Mouse (Mus musculus): ENCODE data around the gene Tnfsf12. TPM values are rescaled to one million over a fixed set of nuclear protein-coding genes. Genes with fewer than 3 reads are reported as not detected.
"Not testable (repeated sequence)": the region's sequence is repeated elsewhere in the genome, so short reads cannot be mapped to it uniquely, and the experiment has no call there.

The Tnfsf12 gene
- polyA plus RNA-seq, 1 experiment from 2014 or later: 8.0 TPM

DNA sequence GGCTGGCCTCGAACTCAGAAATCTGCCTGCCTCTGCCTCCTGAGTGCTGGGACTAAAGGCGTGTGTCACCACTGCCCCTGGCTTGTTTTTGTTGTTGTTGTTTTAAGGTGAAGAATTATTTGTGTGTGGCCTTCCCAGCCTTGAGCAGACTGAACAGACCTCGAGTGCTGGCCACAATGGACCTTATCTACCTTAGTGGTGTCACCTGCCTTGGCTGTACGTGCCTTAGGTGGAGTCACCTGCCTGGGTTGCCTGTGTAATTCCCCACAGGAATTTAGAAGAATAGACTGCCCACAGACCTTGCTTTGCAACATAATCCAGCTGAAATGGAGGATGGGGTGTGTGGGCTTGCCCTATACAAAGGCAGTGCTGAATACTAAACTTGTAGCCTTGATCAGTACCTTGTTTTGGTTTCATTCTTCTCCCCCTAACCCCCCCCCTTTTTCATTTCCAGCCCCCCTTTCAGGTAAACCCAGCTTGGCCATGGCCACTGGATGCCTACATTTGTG, 12.3 kb upstream of the Tnfsf12 start:
- H3K9ac ChIP-seq (ENCODE audit: low read length): no peak overlapping the region
- WGBS: 81% methylated on average over 4 of the region's 4 CpGs

DNA sequence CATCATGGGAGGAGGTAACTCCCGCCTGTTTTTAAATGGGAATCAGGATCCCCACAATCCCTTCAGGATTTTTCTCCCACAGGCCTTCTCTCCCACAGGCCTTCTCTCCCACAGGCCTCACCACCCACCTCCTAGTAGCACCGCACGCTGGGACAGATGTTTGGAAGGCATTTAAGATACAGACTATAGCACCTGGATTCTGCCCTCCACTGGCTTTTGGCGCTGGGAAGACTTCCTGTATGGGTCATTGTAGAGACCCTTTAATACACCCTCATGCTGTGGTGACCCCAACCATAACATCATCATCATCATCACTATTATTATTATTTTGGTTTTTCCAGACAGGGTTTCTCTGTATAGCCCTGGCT, 11.8 kb upstream of the Tnfsf12 start:
- no peak overlapping the region for H3K4me3 ChIP-seq (ENCODE audit: low read depth, low read length)

More for the DNA sequence above, 12.3 kb upstream of the Tnfsf12 start:
- Histone ChIP-seq H3K36me3 (ENCODE audit: control insufficient read depth, insufficient read depth, low read length) (no peaks in the 10 kb centered on the region), H3K4me1 (replicated peaks; ENCODE audit: control insufficient read depth, insufficient read depth, low read length) (no peaks in the 10 kb centered on the region), H3K9me3 (ENCODE audit: control insufficient read depth, low read length) (no peaks in the 10 kb centered on the region), H3K27me3 (replicated peaks; ENCODE audit: control insufficient read depth, insufficient read depth, low read length) (no peaks in the 10 kb centered on the region), H3K4me3 (ENCODE audit: low read depth, low read length) (no peak overlapping the region), H3K4me2 (ENCODE audit: low read length) (no peak overlapping the region), H3K27ac (ENCODE audit: low read depth) (no peak overlapping the region)
- DNase-seq (ENCODE audit: low spot score) (no peak), ATAC-seq (replicated peaks; ENCODE audit: low FRiP score, low TSS enrichment, low read depth) (no peak)

DNA sequence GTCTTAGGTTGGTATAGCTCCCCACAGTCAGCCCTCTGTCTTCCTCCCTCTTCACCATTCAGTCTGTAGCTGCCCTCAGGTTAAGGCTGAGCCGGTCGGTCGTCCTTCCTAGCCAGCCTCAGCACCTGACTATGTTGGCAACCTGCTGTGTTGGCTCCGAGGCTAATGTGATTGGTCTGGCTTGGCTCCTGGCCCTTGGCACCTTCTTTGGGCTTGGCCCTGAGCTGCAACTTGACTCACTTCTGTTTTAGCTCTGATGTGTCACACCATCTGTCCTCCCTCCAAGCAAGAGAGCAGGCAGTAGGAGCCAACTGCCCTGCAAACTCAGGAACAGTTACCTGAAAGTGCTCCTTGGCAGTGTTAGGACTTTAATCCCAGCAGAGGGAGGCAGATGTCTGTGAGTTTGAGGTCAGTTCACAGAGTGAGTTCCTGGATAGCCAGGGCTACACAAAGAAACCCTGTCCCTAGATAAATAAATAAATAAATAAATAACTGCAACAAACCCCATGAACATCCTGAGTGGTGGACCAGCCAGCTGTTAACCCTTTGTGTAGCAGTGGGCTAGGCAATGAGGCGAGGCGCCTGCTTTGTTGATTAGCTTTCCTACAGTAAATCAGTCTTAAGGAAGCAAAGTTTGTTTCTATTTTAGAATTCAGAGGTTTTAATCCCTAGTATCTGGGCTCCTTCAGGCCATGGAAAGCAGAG, 11.3 kb upstream of the Tnfsf12 start:
- no peak overlapping the region for H3K27ac ChIP-seq (ENCODE audit: low read depth)
- 48% methylated on average over 6 of the region's 6 CpGs for WGBS
- no peak overlapping the region for H3K4me2 ChIP-seq (ENCODE audit: low read length)
- no peak overlapping the region for H3K4me3 ChIP-seq (ENCODE audit: low read depth, low read length)
- no peak overlapping the region for H3K9ac ChIP-seq (ENCODE audit: low read length)
- no peaks in the 10 kb centered on the region for H3K27me3 ChIP-seq (replicated peaks; ENCODE audit: control insufficient read depth, insufficient read depth, low read length)
- no peak for ATAC-seq (replicated peaks; ENCODE audit: low FRiP score, low TSS enrichment, low read depth)
- no peak for DNase-seq (ENCODE audit: low spot score)
- H3K36me3 ChIP-seq (ENCODE audit: control insufficient read depth, insufficient read depth, low read length): no peaks in the 10 kb centered on the region
- no peaks in the 10 kb centered on the region for H3K4me1 ChIP-seq (replicated peaks; ENCODE audit: control insufficient read depth, insufficient read depth, low read length)
- no peaks in the 10 kb centered on the region for H3K9me3 ChIP-seq (ENCODE audit: control insufficient read depth, low read length)

More for the DNA sequence above, 11.8 kb upstream of the Tnfsf12 start:
- no peaks in the 10 kb centered on the region for H3K4me1 ChIP-seq (replicated peaks; ENCODE audit: control insufficient read depth, insufficient read depth, low read length)
- H3K9me3 ChIP-seq (ENCODE audit: control insufficient read depth, low read length): no peaks in the 10 kb centered on the region
- H3K27me3 ChIP-seq (replicated peaks; ENCODE audit: control insufficient read depth, insufficient read depth, low read length): no peaks in the 10 kb centered on the region
- no peak for DNase-seq (ENCODE audit: low spot score)
- H3K9ac ChIP-seq (ENCODE audit: low read length): no peak overlapping the region
- no peak overlapping the region for H3K4me2 ChIP-seq (ENCODE audit: low read length)
- no peak overlapping the region for H3K27ac ChIP-seq (ENCODE audit: low read depth)
- 85% methylated on average over 4 of the region's 4 CpGs for WGBS
- no peaks in the 10 kb centered on the region for H3K36me3 ChIP-seq (ENCODE audit: control insufficient read depth, insufficient read depth, low read length)
- no peak for ATAC-seq (replicated peaks; ENCODE audit: low FRiP score, low TSS enrichment, low read depth)

DNA sequence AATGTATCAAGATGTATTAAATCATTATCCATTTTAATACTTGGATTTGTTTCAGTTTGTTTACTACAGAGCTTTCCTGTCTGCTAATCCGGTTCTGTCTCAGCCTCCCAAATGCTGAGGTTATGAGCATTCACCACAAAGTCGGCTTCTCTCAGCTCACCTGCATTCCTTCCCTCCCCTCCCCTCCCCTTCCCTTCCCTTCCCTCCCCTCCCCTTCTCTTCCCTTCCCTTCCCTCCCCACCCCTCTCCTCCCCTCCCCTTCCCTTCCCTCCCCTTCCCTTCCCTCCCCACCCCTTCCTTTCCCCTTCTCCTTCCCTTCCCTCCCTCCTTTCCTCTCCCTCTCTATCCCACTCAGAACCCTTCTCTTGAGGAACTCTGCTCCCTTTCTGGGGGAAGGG, 9.0 kb upstream of the Tnfsf12 start:
- DNase-seq (ENCODE audit: low spot score): no peak
- H3K9ac ChIP-seq (ENCODE audit: low read length): no peak overlapping the region
- no peak overlapping the region for H3K4me3 ChIP-seq (ENCODE audit: low read depth, low read length)
- H3K27ac ChIP-seq (ENCODE audit: low read depth): no peak overlapping the region
- H3K9me3 ChIP-seq (ENCODE audit: control insufficient read depth, low read length): no peaks in the 10 kb centered on the region
- H3K4me1 ChIP-seq (replicated peaks; ENCODE audit: control insufficient read depth, insufficient read depth, low read length): no peaks in the 10 kb centered on the region
- H3K36me3 ChIP-seq (ENCODE audit: control insufficient read depth, insufficient read depth, low read length): no peaks in the 10 kb centered on the region
- 34% methylated on average over 2 of the region's 2 CpGs for WGBS
- no peaks in the 10 kb centered on the region for H3K27me3 ChIP-seq (replicated peaks; ENCODE audit: control insufficient read depth, insufficient read depth, low read length)
- ATAC-seq (replicated peaks; ENCODE audit: low FRiP score, low TSS enrichment, low read depth): no peak
- no peak overlapping the region for H3K4me2 ChIP-seq (ENCODE audit: low read length)

DNA sequence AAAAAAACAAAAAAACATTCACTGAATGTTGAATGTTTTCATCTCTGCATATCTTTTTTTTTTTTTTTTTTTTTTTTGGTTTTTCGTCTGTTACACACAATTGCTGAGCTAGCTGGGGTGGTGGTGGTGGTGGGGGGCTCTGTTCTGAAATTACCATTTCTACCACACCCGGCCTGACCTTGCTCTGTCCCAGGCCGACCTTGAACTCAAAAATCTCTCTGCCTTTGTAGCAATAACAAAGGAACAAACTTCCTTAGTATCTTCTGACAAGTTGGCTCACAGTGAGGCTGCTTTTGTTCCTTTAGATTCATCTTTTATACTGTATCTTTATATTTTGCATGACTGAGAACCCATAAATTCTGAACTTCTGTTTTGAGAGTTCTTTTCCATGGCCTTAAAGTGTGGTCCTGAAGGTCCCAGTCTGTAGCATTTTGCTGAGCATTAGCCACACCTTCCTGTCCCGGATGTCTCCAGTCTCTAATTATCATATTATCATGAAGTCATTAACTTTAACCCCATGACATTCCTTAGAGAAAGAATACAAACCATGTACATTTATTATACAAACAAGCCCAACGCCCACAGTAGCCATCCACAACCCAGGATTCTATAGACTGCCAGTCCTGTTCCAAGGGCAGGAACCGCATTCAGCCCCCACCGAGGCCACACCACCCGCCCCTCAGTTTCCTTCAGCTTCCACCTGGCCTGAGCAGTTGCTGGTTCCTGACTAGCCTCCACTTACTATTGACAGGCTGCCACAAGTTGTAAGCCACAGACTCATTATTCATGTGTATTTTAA, 8.4 kb upstream of the Tnfsf12 start:
- H3K27ac ChIP-seq (ENCODE audit: low read depth): no peak overlapping the region
- H3K27me3 ChIP-seq (replicated peaks; ENCODE audit: control insufficient read depth, insufficient read depth, low read length): no peaks in the 10 kb centered on the region
- WGBS: 61% methylated on average over 8 of the region's 8 CpGs
- H3K4me1 ChIP-seq (replicated peaks; ENCODE audit: control insufficient read depth, insufficient read depth, low read length): no peaks in the 10 kb centered on the region
- no peak overlapping the region for H3K4me3 ChIP-seq (ENCODE audit: low read depth, low read length)
- H3K4me2 ChIP-seq (ENCODE audit: low read length): no peak overlapping the region
- H3K9ac ChIP-seq (ENCODE audit: low read length): no peak overlapping the region
- no peak for DNase-seq (ENCODE audit: low spot score)
- no peak for ATAC-seq (replicated peaks; ENCODE audit: low FRiP score, low TSS enrichment, low read depth)
- H3K9me3 ChIP-seq (ENCODE audit: control insufficient read depth, low read length): no peaks in the 10 kb centered on the region
- no peaks in the 10 kb centered on the region for H3K36me3 ChIP-seq (ENCODE audit: control insufficient read depth, insufficient read depth, low read length)

DNA sequence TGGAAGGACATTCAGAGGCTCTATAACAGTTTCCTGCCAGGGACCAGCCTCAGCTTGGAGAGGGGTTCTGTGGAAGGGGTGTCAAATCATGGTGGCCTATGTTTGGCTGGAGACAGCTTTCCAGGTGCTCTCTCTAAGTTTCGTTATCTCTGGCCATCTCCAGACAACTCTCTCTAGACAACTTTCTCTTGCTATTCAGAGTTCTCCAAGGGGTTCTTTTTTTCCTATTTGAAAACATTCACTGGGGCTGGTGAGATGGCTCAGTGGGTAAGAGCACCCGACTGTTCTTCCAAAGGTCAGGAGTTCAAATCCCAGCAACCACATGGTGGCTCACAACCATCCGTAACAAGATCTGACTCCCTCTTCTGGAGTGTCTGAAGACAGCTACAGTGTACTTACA, 7.7 kb upstream of the Tnfsf12 start:
- not testable (repeated sequence) for H3K36me3 ChIP-seq (ENCODE audit: control insufficient read depth, insufficient read depth, low read length); DNase-seq (ENCODE audit: low spot score); H3K9ac ChIP-seq (ENCODE audit: low read length); ATAC-seq (replicated peaks; ENCODE audit: low FRiP score, low TSS enrichment, low read depth); H3K4me2 ChIP-seq (ENCODE audit: low read length); H3K27me3 ChIP-seq (replicated peaks; ENCODE audit: control insufficient read depth, insufficient read depth, low read length); H3K9me3 ChIP-seq (ENCODE audit: control insufficient read depth, low read length); H3K4me3 ChIP-seq (ENCODE audit: low read depth, low read length); H3K4me1 ChIP-seq (replicated peaks; ENCODE audit: control insufficient read depth, insufficient read depth, low read length); H3K27ac ChIP-seq (ENCODE audit: low read depth)
- WGBS: 65% methylated on average over 2 of the region's 3 CpGs

DNA sequence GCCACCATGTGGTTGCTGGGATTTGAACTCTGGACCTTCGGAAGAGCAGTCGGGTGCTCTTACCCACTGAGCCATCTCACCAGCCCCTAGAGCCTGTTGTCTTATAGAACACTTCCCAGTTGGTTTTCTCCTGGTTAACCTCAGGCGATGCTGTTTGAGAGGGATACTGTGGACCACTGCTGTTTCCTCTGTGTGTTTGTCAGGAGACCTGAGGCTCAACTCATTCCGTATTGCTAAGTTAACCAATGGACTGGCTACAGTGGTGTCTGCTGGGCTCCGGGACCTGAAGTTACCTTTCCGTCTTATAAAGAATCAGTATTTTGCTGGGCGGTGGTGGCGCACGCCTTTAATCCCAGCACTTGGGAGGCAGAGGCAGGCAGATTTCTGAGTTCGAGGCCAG, 7.2 kb upstream of the Tnfsf12 start:
- not testable (repeated sequence) for ATAC-seq (replicated peaks; ENCODE audit: low FRiP score, low TSS enrichment, low read depth); H3K9me3 ChIP-seq (ENCODE audit: control insufficient read depth, low read length)
- WGBS: 94% methylated on average over 10 of the region's 10 CpGs

DNA sequence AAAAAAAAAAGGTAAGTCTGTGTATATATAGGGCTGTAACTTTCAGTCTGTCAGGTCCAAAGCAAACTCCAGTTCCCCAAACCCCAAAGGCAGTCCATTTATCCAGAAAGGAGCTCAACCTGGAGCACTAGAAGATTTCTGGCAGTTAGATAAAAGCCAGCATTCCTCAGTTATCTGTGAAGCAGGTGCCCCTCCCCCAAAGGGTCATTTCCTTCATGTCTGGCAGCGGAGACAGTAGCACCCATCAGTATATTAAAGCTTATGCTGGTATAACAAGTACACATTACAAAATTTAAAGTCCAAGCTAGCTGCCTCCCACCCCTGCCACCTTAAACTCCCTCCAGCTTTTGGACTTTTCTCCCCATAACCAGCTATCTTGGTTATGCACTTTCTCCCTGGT, 3.9 kb upstream of the Tnfsf12 start:
- no peak for ATAC-seq (replicated peaks; ENCODE audit: low FRiP score, low TSS enrichment, low read depth)
- no peak overlapping the region for H3K9ac ChIP-seq (ENCODE audit: low read length)
- no peak for DNase-seq (ENCODE audit: low spot score)
- no peaks in the 10 kb centered on the region for H3K4me1 ChIP-seq (replicated peaks; ENCODE audit: control insufficient read depth, insufficient read depth, low read length)
- no peak overlapping the region for H3K4me3 ChIP-seq (ENCODE audit: low read depth, low read length)
- no peaks in the 10 kb centered on the region for H3K36me3 ChIP-seq (ENCODE audit: control insufficient read depth, insufficient read depth, low read length)
- H3K9me3 ChIP-seq (ENCODE audit: control insufficient read depth, low read length): 0 out of 2 replicates have a peak, but pooled peaks cover 3% of the 10 kb centered on the region
- H3K27me3 ChIP-seq (replicated peaks; ENCODE audit: control insufficient read depth, insufficient read depth, low read length): no peaks in the 10 kb centered on the region
- H3K27ac ChIP-seq (ENCODE audit: low read depth): no peak overlapping the region
- no peak overlapping the region for H3K4me2 ChIP-seq (ENCODE audit: low read length)
- 11% methylated on average over 1 of the region's 1 CpGs for WGBS

More for the DNA sequence above, 7.2 kb upstream of the Tnfsf12 start:
- H3K27me3 ChIP-seq (replicated peaks; ENCODE audit: control insufficient read depth, insufficient read depth, low read length); H3K36me3 ChIP-seq (ENCODE audit: control insufficient read depth, insufficient read depth, low read length); H3K27ac ChIP-seq (ENCODE audit: low read depth); DNase-seq (ENCODE audit: low spot score); H3K9ac ChIP-seq (ENCODE audit: low read length); H3K4me2 ChIP-seq (ENCODE audit: low read length); H3K4me3 ChIP-seq (ENCODE audit: low read depth, low read length); H3K4me1 ChIP-seq (replicated peaks; ENCODE audit: control insufficient read depth, insufficient read depth, low read length): not testable (repeated sequence)

Data from intestine, embryonic 14.5 days (tissue).